Mouse (Mus musculus) CD4-positive, CD25-positive, alpha-beta regulatory T cell (primary cell): Measurements from ENCODE around the gene Olfr524. TPM values are rescaled to one million over a fixed set of nuclear protein-coding genes. Genes with fewer than 3 reads are reported as not detected.

Source experiments
- polyA plus RNA-seq: library from polyadenylated mRNA; unstranded; fragments of 100-300 nt; shearing (Covaris generic); gene quantifications from one replicate; pipeline ENCODE4 v1.2.1, GENCODE M21; 2017

Olfr524 gene
- not detected for polyA plus RNA-seq

DNA sequence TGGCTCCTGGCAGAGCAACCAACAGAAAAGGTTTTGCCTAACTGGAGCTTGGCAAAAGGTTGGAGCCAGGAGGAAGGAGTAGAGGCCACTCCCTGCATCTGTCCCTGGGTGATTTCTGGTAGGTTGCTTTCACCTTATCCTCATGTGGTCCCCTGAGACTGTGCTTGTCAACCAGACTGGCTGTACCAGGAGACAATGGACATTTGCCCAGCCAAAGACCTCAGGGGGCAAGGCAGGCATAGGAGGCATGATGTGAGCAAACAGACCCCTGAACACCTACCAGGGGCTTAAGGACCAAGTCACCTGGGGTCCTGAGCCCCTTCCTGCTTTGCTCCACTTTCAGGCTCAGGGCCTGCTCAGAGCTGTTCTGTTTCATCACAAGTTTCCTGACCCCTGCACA is at the start of gene Olfr524:
TSS of gene Olfr524 (minus strand) at position 101 of the 400 bp plus-strand sequence.

DNA sequence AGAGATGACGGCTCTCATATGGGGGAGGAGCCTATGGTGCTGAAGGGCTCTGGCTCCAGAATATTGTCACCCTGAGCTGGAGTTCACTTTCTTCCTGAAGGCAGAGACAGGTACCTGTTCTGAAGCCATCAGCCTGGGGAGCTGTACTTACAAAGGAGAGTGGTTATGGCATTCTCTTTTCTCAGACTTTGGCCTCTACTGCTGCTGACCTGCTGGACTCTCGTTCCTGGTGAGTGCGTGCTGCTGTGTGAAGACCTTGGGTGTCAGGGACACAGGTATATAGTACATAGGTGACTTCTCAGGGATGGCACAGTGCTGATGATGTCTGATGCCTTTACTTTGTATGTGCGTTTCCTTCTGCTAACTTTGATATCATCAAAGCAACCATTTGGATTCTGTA is 41.5 kb upstream of the Olfr524 start, which contains the start of gene 5830411N06Rik:
TSS of gene 5830411N06Rik (plus strand) at position 69 of the 400 bp plus-strand sequence.

GRCm38 (mm10) chr7:140217967-140218366 is 12.2 kb upstream of the Olfr524 start, which contains the start of gene Cd163l1:
Gene Cd163l1 (plus strand): TSS chr7:140218267.

DNA sequence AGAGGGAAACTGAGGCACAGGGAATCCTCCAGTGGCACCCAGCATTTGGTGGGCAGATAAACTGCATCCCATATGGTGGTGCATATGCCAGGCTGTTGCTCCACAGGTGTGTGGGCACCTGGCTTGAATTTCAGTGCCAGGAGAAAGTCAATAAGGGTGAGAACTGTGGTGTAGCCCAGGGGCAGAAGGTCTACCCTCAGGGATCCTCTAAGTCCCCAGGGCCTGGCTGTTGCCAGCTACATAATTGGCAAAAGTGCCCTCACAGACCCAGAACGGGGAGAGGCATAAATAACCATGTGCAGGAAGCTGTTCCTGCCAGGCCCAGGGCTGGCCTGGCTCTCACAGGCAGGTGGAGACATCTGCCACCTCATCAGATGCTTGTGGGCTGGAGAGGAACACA is 32.8 kb downstream of the Olfr524 start, which contains the start of gene Olfr523:
TSS of gene Olfr523 (plus strand) at position 282 of the 400 bp plus-strand sequence.

DNA sequence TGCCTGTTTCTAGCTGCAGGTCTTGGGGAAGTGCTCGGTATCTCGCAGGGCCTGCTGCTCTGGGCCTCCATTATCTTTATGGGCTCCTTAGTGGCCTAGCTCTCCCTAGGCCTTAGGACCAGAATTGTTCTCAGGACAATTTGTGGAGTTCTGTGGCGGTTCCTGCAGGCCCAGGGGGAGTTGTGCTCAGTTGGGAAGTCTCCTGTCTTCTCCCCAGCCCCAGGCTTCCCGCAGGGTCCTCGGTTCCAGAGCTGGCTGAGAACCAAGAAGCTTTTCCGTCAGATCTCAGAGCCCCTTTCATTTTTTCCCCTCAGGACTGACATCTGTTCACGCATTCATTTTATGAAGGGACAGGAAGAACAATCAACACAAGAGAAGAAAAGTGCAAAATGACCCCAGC is 41.1 kb downstream of the Olfr524 start, which contains the start of gene Olfr522:
TSS of gene Olfr522 (minus strand) at position 101 of the 400 bp plus-strand sequence.

GRCm38 (mm10) chr7:140154218-140154927 is 51.4 kb downstream of the Olfr524 start, which contains the start of gene Sprn:
Gene Sprn (minus strand): TSS chr7:140154877.

Other genes starting within 250 kb of the Olfr524 start
- not detected for gene 6430531B16Rik, start 227.2 kb downstream of the Olfr524 start, polyA plus RNA-seq
- 5.5 TPM for gene Adam8, start 213.4 kb downstream of the Olfr524 start, polyA plus RNA-seq
- gene Zfp511, start 169.6 kb downstream of the Olfr524 start, polyA plus RNA-seq = 58.4 TPM
- gene Tubgcp2, start 169.3 kb downstream of the Olfr524 start, polyA plus RNA-seq = 41.2 TPM
- gene Msx3, start 156.9 kb downstream of the Olfr524 start, polyA plus RNA-seq = not detected
- not detected for gene Caly, start 123.4 kb downstream of the Olfr524 start, polyA plus RNA-seq
- not detected for gene Prap1, start 112.6 kb downstream of the Olfr524 start, polyA plus RNA-seq
- gene Fuom, start 103.5 kb downstream of the Olfr524 start, polyA plus RNA-seq = 9.9 TPM
- 7.2 TPM for gene Paox, start 90.2 kb downstream of the Olfr524 start, polyA plus RNA-seq
- gene Echs1, start 89.5 kb downstream of the Olfr524 start, polyA plus RNA-seq = 63.4 TPM
- 37.2 TPM for gene Mtg1, start 68.4 kb downstream of the Olfr524 start, polyA plus RNA-seq
- not detected for gene Sprn, start 51.1 kb downstream of the Olfr524 start, polyA plus RNA-seq
- 0.06 TPM for gene Olfr522, start 41.2 kb downstream of the Olfr524 start, polyA plus RNA-seq
- 0.06 TPM for gene Olfr523, start 32.7 kb downstream of the Olfr524 start, polyA plus RNA-seq
- gene Cd163l1, start 12.3 kb upstream of the Olfr524 start, polyA plus RNA-seq = 0.08 TPM
- 0.17 TPM for gene 5830411N06Rik, start 41.3 kb upstream of the Olfr524 start, polyA plus RNA-seq
- not detected for gene Olfr525, start 114.9 kb upstream of the Olfr524 start, polyA plus RNA-seq
- gene Olfr527, start 128.1 kb upstream of the Olfr524 start, polyA plus RNA-seq = not detected
- gene Olfr60, start 155.7 kb upstream of the Olfr524 start, polyA plus RNA-seq = not detected
- gene Olfr530, start 170.4 kb upstream of the Olfr524 start, polyA plus RNA-seq = 0.12 TPM
- not detected for gene Olfr531, start 197.0 kb upstream of the Olfr524 start, polyA plus RNA-seq
- gene Olfr532, start 215.7 kb upstream of the Olfr524 start, polyA plus RNA-seq = 0.07 TPM